Mouse (Mus musculus): ENCODE measurements around the gene Gprc5c. TPM values are rescaled to one million over a fixed set of nuclear protein-coding genes. Genes with fewer than 3 reads are reported as not detected.
A peak's percentile ranks its signal among the peaks of the same experiment; 100 is the strongest.

Gprc5c gene
- polyA plus RNA-seq, 1 experiment = 18.2 TPM

- no peak overlapping the region for H3K4me3 ChIP-seq (replicated peaks; ENCODE audit: extremely low read depth, low read depth, low read length)
- 67% methylated on average over 11 of the region's 11 CpGs for WGBS
- no peak for DNase-seq
- TF ChIP-seq CTCF (IDR thresholded peaks at IDR 0.05; ENCODE audit: insufficient read depth, low read length) (no peak), POLR2A (IDR thresholded peaks at IDR 0.05; ENCODE audit: borderline replicate concordance, extremely low read depth, low read depth, low read length) (no peak)
- H3K4me1 ChIP-seq (ENCODE audit: control insufficient read depth, insufficient read depth, low read length) = no peaks in the 10 kb centered on the region
These were observed 35.9 kb upstream of the Gprc5c start for GRCm38 (mm10) chr11:114814873-114815592.

- WGBS = 86% methylated on average over 4 of the region's 4 CpGs
- no peak for DNase-seq
- no peak for TF ChIP-seq POLR2A (IDR thresholded peaks at IDR 0.05; ENCODE audit: borderline replicate concordance, extremely low read depth, low read depth, low read length)
- no peak for TF ChIP-seq CTCF (IDR thresholded peaks at IDR 0.05; ENCODE audit: insufficient read depth, low read length)
- no peak overlapping the region for H3K4me3 ChIP-seq (replicated peaks; ENCODE audit: extremely low read depth, low read depth, low read length)
- no peaks in the 10 kb centered on the region for H3K4me1 ChIP-seq (ENCODE audit: control insufficient read depth, insufficient read depth, low read length)
These were observed 34.0 kb upstream of the Gprc5c start for GRCm38 (mm10) chr11:114816934-114817333.

- H3K4me3 ChIP-seq (replicated peaks; ENCODE audit: extremely low read depth, low read depth, low read length) = no peak overlapping the region
- TF ChIP-seq POLR2A (IDR thresholded peaks at IDR 0.05; ENCODE audit: borderline replicate concordance, extremely low read depth, low read depth, low read length) (no peak), CTCF (IDR thresholded peaks at IDR 0.05; ENCODE audit: insufficient read depth, low read length) (no peak)
- 77% methylated on average over 7 of the region's 7 CpGs for WGBS
- no peaks in the 10 kb centered on the region for H3K4me1 ChIP-seq (ENCODE audit: control insufficient read depth, insufficient read depth, low read length)
- DNase-seq = no peak
These were observed 32.8 kb upstream of the Gprc5c start for GRCm38 (mm10) chr11:114818185-114818584.

- no peak for TF ChIP-seq CTCF (IDR thresholded peaks at IDR 0.05; ENCODE audit: insufficient read depth, low read length)
- no peak for TF ChIP-seq POLR2A (IDR thresholded peaks at IDR 0.05; ENCODE audit: borderline replicate concordance, extremely low read depth, low read depth, low read length)
- no peaks in the 10 kb centered on the region for H3K4me1 ChIP-seq (ENCODE audit: control insufficient read depth, insufficient read depth, low read length)
- WGBS = 53% methylated on average over 2 of the region's 2 CpGs
- no peak for DNase-seq
- no peak overlapping the region for H3K4me3 ChIP-seq (replicated peaks; ENCODE audit: extremely low read depth, low read depth, low read length)
These were observed 31.8 kb upstream of the Gprc5c start for GRCm38 (mm10) chr11:114819110-114819509.

GRCm38 (mm10) chr11:114820444-114820843, 30.5 kb upstream of the Gprc5c start:
- no peak overlapping the region for H3K4me3 ChIP-seq (replicated peaks; ENCODE audit: extremely low read depth, low read depth, low read length)
- no peak for DNase-seq
- no peak for TF ChIP-seq CTCF (IDR thresholded peaks at IDR 0.05; ENCODE audit: insufficient read depth, low read length)
- TF ChIP-seq POLR2A (IDR thresholded peaks at IDR 0.05; ENCODE audit: borderline replicate concordance, extremely low read depth, low read depth, low read length) = no peak
- H3K4me1 ChIP-seq (ENCODE audit: control insufficient read depth, insufficient read depth, low read length) = no peaks in the 10 kb centered on the region
- WGBS = 52% methylated on average over 3 of the region's 3 CpGs

GRCm38 (mm10) chr11:114821325-114821724, 29.6 kb upstream of the Gprc5c start:
- TF ChIP-seq POLR2A (IDR thresholded peaks at IDR 0.05; ENCODE audit: borderline replicate concordance, extremely low read depth, low read depth, low read length) (no peak), CTCF (IDR thresholded peaks at IDR 0.05; ENCODE audit: insufficient read depth, low read length) (no peak)
- 54% methylated on average over 1 of the region's 1 CpGs for WGBS
- Histone ChIP-seq H3K4me3 (replicated peaks; ENCODE audit: extremely low read depth, low read depth, low read length) (no peak overlapping the region), H3K4me1 (ENCODE audit: control insufficient read depth, insufficient read depth, low read length) (no peaks in the 10 kb centered on the region)
- no peak for DNase-seq

- peak; percentile 46 for DNase-seq
- Histone ChIP-seq H3K4me3 (replicated peaks; ENCODE audit: extremely low read depth, low read depth, low read length) (no peak overlapping the region), H3K4me1 (ENCODE audit: control insufficient read depth, insufficient read depth, low read length) (no peaks in the 10 kb centered on the region)
- TF ChIP-seq POLR2A (IDR thresholded peaks at IDR 0.05; ENCODE audit: borderline replicate concordance, extremely low read depth, low read depth, low read length) (no peak), CTCF (IDR thresholded peaks at IDR 0.05; ENCODE audit: insufficient read depth, low read length) (no peak)
- WGBS = 57% methylated on average over 12 of the region's 12 CpGs
These were observed 28.2 kb upstream of the Gprc5c start for GRCm38 (mm10) chr11:114822727-114823126.

- TF ChIP-seq POLR2A (IDR thresholded peaks at IDR 0.05; ENCODE audit: borderline replicate concordance, extremely low read depth, low read depth, low read length) (no peak), CTCF (IDR thresholded peaks at IDR 0.05; ENCODE audit: insufficient read depth, low read length) (no peak)
- WGBS = 34% methylated on average over 11 of the region's 11 CpGs
- H3K4me1 ChIP-seq (ENCODE audit: control insufficient read depth, insufficient read depth, low read length) = no peaks in the 10 kb centered on the region
These were observed 27.7 kb upstream of the Gprc5c start for GRCm38 (mm10) chr11:114823199-114823725.

GRCm38 (mm10) chr11:114826686-114827085, 24.3 kb upstream of the Gprc5c start:
- no peak for TF ChIP-seq CTCF (IDR thresholded peaks at IDR 0.05; ENCODE audit: insufficient read depth, low read length)
- TF ChIP-seq POLR2A (IDR thresholded peaks at IDR 0.05; ENCODE audit: borderline replicate concordance, extremely low read depth, low read depth, low read length) = no peak
- WGBS = 32% methylated on average over 5 of the region's 5 CpGs
- Histone ChIP-seq H3K4me1 (ENCODE audit: control insufficient read depth, insufficient read depth, low read length) (peaks cover 9% of the 10 kb centered on the region), H3K4me3 (replicated peaks; ENCODE audit: extremely low read depth, low read depth, low read length) (no peak overlapping the region)
- no peak for DNase-seq

More at GRCm38 (mm10) chr11:114823199-114823725, 27.7 kb upstream of the Gprc5c start:
- no peak for DNase-seq
- no peak overlapping the region for H3K4me3 ChIP-seq (replicated peaks; ENCODE audit: extremely low read depth, low read depth, low read length)

All from lung, adult 2 months (tissue).